Mouse (Mus musculus) v-Abl transformed pro-B cells (cell line): ENCODE results near the gene Wipf1.
"Not testable (repeated sequence)": the region's sequence is repeated elsewhere in the genome, so short reads cannot be mapped to it uniquely, and the experiment has no call there.

Experiments
- in situ Hi-C, 2 experiments: fragments of 400-800 bp; cut with MboI; formaldehyde crosslinking; loops; one replicate each; pipeline ENCODE4 v1.15.1; 2025; ENCODE audit not compliant: unreplicated experiment in 2 of 2

Wipf1 gene

DNA sequence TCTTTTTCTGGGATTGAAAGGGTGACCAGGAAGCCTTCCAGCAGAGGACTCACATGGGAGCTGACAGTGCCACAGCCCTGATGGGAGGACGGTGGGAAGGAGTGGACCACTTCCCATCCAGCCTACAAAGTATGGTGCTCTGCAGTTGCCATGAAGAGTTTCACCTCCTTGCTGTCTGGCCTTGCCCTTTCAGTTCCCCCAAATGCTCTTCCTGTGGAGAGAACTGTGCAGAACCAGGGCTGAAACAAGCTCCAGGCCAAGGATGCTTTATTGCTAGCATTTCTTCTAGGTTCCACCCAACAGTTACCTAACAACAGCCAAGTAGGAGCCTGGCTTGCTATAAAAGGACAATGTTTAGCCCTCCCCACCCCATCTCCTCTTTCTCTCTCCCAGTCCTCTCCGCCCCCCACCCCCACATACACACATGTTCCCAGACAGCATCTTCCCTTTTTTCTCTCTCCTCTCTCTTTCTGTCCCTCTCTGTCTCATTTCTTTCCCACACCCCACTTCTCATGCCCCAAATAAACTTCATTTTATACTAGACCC lies 16.3 kb downstream of the Wipf1 start:
- in situ Hi-C loops = no loop called here

DNA sequence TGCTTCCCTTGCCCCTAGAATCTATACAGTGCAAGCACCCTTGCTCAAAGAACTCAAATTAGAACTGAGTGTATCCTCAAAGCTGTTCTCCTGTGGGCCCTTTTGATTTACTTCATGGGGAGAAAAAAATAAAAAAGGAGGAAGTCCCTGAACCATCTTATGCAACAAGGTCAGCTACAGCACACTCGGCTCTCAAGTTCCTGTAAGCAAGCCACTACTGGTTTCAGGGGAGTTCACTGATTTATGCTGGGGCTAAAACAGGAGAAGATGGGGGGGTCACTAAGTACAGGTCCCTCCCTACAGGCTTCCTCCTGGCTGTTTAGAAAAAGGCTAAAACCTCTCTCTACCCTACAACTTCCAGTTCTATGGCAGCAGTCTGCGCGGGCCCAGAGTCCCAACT lies 17.5 kb downstream of the Wipf1 start:
- in situ Hi-C loops = no loop called here

DNA sequence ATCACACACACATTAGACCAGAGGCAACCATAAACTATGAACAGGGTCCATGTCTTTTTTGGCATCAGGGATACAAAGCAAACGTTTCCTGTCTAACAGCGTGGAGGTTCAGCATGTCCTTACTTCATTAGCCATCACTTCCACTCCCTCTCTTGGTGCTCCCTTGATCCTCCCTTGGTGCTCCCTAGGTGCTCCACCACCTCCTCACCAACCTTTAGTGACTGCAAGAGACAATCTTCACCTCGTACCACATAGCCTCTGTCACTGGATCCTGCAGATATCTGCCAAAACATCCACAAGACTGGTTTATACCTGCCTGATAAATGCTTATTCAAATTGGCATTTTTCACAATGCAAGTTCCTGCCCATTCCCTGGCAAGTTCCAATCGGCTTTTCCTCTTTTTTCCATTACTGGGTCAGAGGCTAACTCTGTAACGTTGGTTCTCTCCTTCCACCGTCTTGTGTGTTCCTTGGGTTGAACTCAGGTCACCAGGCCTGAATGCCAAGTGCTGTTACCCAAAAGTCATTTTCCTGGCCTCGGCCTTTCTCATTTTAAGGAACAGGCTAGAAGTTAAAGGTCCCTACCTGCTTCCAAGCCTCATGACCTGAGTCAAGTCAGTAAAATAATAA lies 18.7 kb downstream of the Wipf1 start:
- in situ Hi-C loops = no loop called here

DNA sequence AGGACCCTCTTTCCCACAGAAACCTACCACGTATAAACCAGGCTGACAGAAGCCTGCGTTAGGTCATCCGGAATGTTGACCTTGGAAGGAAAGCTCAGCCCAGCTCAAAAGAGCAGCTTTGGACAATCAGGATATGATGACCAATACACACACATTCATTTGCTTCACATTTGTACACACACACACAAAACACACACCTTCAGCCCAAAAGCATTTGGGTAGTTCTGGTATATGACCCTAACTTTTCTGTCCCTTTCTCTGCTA lies 19.6 kb downstream of the Wipf1 start:
- in situ Hi-C loops = no loop called here

DNA sequence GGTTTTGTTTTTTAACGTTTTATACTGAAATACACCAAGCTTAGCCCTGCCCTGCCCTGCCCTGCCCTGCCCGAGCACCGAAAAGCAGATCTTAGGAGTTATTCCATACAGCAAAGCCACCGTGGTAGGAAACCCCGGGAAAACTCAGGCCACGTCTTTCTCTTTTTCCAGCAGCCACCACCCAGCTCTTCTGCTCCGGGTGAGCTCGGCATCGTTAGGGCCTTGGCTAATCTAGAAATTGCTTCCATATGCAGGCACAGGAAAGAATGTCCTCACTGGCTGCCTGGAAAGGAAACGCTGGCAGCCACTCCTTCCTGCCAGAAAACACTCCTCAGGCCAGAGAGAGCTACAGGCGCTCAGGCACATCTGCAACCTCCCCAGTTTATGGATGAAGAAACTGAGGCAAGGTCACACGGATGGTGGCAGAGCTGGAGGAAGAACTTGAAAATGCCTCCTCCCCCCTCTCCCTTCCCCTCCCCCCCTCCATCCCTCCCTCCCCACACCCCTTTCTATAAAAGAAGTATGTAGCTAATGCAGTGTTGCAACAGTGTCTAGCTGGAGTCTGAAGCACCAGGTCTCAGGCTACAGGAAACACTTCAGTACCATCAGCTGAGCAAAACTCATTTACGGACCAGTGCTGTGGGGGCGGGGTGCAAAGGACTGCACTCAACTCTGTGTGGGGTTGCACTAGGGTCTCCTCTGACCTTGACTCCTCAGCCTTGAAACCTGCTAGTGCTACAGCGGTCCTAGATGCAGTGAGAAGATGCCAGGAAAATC lies 20.1 kb downstream of the Wipf1 start:
- in situ Hi-C loops = no loop called here

DNA sequence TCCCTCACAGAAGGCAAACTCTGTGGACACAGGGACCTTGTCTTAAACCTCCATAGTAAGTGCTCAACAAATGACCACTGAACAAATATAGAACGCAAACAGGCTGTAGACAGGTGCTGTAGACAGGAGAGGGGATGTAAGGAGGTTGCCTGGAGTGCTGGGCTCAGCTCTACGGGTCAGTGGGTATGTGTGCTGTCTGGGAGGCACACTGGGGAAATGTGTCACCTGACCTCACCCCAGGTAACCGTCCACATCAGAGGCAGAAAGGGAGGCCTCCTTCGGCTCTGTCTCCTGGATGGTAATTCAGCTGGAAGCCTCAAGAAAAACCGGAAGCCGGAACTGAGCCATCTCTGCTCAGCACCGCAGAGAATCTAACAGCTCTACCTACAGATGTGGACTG lies 21.6 kb downstream of the Wipf1 start:
- in situ Hi-C loops = no loop called here

DNA sequence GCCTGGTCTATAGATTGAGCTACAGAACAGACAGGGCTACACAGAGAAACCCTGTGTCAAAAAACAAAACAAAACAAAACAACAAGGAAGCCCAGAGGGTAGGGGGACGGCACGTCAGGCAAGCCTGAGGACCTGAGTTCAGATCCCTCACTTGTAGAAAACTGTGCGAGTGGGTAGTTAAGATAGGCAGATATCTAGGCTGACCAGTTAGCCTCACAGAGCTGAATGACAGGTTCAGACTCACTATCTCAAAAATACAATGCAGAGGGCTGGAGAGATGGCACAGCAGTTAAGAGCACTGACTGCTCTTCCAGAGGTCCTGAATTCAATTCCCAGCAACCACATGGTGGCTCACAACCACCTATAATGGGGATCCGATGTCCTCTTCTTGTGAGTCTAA lies 23.2 kb downstream of the Wipf1 start:
- in situ Hi-C loops = not testable (repeated sequence)

DNA sequence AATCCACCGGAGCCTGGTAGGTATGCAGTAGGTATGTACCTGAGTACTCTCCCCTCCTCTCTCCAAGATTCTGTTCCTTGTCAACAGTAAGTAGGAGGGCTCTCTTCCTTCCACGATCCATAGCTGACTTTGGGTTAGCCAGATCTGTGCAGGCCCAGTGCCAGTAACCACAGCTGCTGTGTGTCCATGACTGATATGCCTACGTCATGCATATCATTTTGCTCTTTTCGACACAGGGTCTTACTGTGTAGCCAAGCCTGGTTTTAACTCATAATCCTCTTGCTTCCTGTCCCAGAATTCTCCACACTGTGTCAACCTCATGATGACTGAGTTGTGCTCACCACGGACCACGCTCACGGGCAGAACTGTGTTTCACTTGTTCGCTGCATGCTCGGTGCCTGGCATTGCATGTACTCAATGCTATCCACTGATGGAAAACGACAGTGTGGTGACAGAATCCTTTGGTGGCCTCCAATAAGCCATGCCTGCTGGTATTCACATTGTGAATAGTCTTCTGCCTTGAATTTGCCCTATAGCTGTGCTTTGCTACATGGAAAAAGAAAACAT lies 26.6 kb downstream of the Wipf1 start:
- in situ Hi-C loops = no loop called here

DNA sequence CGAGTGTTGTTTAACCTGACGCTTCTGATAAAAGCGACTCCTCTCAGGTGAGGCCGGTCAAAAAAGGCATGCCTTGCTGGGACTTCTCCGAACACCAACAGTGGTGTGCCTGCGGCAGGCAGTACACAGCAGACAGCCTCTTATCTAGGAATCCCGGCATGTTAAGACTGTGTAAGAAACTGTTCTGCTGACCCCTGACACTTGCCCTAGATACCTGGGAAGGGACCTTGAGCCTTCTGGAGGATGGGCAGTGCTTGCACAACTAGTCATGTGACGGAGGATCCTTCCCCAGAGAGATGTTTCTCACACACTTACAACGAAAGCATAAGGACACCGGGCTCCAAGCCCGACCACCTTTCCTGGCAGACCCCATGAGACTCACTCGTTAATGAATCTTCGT lies 28.7 kb downstream of the Wipf1 start:
- in situ Hi-C loops = no loop called here

DNA sequence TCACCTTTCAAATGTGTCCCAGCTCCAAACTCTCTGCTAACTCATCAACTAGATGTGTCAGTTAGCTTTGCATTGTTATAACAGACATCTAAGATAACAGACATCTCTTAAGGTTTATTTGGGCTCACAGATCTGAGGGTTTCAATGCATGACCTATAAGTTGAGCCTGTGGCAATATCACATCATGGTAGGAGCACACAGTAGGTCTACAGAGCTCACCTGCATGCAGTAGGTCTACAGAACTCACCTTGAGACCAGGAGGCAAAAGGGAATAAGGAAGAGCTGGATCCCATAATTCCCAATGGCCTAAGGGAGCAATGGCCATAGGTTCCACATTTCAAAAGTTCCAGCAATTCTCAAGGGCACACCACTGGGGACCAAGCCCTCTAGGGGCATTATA lies 31.2 kb downstream of the Wipf1 start:
- in situ Hi-C loops = loop anchor here (10.0 to 25.0 kb wide), 2 partner anchors 66 to 239 kb away; no protein-coding TSS in a partner anchor

DNA sequence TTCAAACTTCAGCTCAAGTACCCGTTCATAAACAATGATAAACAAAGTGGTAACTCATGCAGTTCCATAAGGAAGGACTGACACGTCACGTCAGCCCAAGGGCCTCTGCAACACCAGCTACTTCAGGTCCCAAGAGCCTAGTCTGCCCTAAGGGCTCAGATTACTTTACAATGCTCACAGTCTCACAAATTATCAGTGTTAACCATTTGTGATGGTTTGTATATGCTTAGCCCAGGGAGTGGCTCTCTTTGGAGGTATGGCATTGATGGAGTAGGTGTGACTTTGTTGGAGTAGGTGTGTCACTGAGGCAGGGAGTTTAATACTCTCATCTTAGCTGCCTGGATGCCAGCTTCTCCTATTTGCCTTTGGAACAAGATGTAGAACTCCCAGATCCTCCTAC lies 32.0 kb downstream of the Wipf1 start:
- in situ Hi-C loops = loop anchor here (10.0 to 25.0 kb wide), 2 partner anchors 67 to 240 kb away; no protein-coding TSS in a partner anchor

DNA sequence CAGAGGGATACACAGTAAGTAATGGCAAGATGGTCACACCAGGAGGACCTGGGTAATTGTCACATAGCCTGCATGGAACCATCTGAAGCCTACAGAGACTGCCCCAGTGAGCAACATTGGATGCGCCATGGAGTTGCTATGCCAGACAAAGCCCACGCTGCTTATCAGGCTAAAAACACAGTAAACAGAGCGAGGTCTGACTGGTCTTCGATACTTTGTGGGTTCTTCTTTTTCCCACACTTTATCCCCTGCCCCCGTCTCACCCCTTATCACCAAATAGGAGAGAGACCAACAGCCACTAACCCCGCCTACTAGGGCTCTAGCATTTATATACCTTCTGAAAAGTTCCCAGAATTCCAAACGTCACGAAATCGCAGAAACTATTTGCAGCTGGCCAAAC lies 32.6 kb downstream of the Wipf1 start:
- in situ Hi-C loops = loop anchor here (10.0 to 25.0 kb wide), 2 partner anchors 68 to 240 kb away; no protein-coding TSS in a partner anchor

DNA sequence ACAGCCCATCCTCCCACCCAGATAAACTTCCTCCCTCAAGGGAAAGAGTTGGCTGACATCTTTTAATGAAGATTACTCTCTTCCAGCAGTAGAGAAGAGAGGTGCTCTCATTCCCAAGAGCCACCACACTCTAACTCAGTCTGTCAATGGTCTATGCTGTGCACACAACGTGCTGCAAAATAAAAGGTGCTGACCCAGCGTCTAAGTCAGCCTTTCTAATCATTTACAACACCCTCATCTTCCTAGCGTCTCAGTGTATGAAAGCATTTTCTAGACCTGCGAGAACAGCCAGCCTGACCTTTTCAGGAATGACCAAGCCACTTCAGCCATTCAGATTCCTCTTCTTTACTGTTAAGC lies 33.2 kb downstream of the Wipf1 start:
- in situ Hi-C loops = loop anchor here (10.0 to 25.0 kb wide), 2 partner anchors 68 to 241 kb away; no protein-coding TSS in a partner anchor

DNA sequence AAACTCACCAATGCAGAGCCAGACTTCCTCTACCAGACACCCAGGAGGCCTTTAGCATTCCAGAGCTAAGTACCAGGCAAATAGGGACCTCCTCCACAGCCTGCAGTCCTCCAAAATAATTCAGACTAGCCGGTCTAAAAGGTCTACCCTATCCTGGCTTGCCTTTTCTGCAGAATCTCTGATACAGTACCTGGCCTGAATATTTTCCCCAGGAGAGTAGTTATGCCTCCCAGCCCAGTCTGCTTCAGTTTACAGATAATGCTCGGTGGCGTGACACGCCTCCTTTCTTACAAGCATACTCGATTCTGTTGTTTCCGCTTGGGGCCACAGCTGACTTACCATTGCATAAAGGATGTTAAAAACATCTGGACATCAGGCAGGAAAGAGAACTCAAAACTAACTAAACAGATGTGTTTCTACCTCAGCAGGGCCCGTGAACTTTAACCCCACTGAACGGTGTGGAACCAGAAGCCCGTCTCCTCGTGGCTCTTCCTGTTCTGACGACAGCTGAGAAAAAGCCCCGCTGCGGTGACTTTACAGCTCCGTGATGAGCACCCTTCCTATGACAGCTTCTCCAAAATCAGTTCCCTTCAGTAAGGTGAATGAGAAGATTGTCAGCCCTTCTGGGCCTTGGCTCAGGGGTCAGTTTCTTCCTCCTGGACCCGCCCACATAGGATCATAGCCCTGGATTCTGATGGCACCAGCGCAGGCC lies 33.8 kb downstream of the Wipf1 start:
- in situ Hi-C loops = loop anchor here (10.0 to 25.0 kb wide), 2 partner anchors 69 to 242 kb away; no protein-coding TSS in a partner anchor

DNA sequence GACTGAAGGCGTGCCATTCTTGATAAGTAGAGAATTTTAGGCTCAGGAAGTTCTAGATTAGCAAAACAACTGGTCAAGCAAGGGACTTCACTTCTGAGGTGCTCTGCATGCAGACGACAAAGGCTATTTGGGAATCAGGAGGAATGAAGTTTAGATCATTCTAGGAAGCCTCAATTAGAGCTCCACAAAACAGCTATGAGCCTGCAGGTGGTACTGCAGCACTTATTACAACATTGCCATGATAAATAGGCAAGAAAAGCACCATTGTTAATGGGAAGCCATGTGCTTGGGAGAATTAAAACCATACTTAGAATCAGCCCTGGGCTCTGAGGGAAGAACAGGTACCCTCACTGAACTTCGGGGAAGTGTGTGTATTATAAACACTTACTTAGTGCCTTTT lies 36.0 kb downstream of the Wipf1 start:
- in situ Hi-C loops = loop anchor here (5.0 to 25.0 kb wide), 3 partner anchors 34 to 244 kb away; partner anchors contain the start of gene Wipf1 (in 1 of the 2)

DNA sequence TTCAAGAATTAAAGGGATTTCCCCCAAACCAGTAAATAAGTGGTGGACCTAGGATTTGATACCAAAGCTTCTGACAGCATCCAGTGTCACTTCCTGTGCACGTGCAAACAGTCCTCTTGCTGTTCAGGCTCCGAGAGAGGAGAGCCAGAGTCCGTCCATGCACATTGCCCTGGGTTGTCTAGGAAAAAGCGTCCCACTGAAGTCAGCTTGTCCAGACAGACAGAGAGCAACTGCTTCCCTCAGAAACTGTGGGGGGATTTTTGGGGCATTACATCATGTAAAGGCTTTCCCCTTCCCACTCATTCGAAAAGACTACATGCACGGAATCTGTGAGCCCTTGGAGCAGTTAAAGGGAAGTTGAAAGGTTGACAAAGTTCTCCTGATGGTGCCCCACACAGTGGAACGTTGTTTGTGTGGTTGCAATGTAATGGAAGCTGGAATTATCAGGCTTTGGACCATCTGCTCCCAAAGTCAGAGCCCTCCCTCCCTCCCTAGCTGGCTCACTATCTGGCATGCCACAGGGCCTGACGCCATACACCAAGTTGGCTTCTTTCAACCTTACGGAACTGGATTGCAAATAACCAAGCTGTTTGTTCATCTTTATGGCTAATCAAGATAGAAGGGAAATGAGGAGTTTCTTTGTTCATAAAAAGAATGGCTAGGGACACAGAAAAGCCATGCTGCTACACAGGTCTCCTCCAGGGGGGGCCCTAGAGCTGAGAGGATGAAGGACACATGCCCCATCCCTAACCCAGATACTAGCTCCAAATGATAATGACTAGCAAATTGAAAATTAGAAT lies 37.9 kb downstream of the Wipf1 start:
- in situ Hi-C loops = loop anchor here (5.0 to 25.0 kb wide), 3 partner anchors 36 to 246 kb away; partner anchors contain the start of gene Wipf1 (in 1 of the 2)

DNA sequence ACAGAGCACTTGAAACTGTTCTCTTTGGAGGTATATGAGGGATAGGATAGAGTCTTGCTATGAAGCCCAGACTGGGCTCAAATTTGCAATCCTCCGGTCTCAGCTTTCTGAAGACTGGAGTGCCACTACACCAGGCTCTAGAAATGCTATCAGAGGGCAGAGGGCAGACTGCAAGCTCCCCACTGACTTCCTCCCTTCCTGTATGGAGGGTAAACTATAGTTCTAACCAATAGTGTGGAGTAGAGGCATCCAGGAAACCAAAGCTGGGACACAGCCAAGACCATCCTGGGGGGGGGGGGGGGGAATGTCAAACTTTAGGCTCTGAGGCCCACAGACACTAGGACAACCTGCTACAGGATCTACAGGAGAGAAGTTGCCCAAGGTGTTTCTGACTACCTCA lies 39.1 kb downstream of the Wipf1 start:
- in situ Hi-C loops = loop anchor here (5.0 to 25.0 kb wide), 3 partner anchors 37 to 247 kb away; partner anchors contain the start of gene Wipf1 (in 1 of the 2)

DNA sequence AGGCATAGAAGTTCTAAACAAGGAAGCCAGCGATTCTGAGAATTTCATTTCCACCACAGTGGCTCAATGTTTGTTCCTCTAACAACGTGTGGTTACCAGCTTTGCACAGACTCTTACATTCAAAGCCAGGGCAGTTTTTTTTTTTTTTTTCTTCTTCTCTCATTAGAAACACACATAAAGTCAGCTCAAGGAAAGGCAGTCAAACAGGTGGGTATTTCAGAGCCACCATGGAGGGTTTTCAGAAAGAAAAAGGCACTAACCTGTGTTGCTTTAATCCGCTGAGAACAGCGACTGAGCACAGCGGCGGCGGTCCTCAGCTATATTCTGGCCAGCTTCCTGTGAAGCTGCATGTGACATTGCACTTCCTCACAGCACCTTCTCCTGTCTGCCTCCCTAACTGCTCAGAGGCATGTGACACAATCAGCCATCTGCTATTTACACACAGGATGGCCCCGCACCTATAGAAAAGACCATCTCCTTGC lies 43.4 kb downstream of the Wipf1 start:
- in situ Hi-C loops = loop anchor here (5.0 to 25.0 kb wide), 3 partner anchors 34 to 251 kb away; no protein-coding TSS in a partner anchor

DNA sequence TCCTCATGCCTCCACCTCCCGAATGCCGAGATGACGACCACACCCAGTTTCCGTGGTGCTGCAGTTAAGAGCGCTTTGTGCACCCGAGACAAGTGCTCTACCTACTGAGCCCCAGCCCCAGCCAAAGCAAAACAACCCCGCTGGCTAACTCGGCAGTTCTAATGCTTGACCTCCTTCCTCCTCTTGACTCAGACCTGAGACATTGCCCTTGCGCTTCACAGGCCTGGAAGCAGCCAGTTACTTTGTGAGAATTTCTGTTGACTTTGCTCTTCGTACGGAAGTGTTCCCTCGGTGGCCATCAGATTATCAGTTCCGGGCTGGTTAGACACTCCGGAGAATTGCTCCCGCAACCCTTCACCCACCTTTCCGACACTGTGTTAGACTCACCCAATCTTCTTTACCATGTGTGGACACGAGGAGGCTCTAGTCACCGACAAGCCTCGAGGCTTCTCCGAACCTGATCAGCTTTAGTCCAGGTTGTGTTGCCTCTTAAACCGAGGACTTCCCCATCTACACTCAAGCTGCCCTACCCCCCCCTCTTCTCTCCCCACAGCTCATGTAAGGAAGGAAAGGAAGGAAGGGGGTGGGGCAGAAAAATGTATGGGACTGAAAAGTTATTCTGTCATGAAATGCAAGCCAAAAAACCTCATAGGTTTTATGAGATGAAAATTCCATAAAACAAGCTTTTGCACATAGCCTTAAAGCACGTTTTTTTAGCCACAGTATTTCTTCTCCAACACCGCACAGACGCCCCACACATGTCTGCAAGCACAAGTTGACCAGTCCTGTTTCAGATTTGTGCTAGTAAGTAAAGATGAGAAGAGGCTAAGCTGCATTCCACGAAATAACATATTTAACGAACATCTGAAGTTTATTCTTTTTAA lies 44.1 kb downstream of the Wipf1 start:
- in situ Hi-C loops = loop anchor here (5.0 to 25.0 kb wide), 3 partner anchors 33 to 252 kb away; no protein-coding TSS in a partner anchor
